Mouse (Mus musculus) forebrain, embryonic 16.5 days (tissue): ENCODE data around the gene Aplp2. TPM values are rescaled to one million over a fixed set of nuclear protein-coding genes. Genes with fewer than 3 reads are reported as not detected.

ENCODE experiments used
- ATAC-seq: fragments of 200-750 bp; cut with Nextera tagmentation; 2 replicates; pipeline ENCODE4 v1.8.0; 2017; ENCODE audit warnings: mild to moderate bottlenecking, moderate library complexity
- H3K27ac ChIP-seq: fragments of 300-500 bp; sonication (generic); 2 replicates; pipeline ENCODE4 v1.5.1; 2014; ENCODE audit warnings: low read length, control low read depth
- H3K27me3 ChIP-seq: fragments of 300-500 bp; sonication (generic); replicated peaks from 2 replicates; pipeline ENCODE4 v1.6.1; 2014; ENCODE audit warnings: low read length; ENCODE audit not compliant: control insufficient read depth, insufficient read depth
- H3K36me3 ChIP-seq: fragments of 300-500 bp; sonication (generic); 2 replicates; pipeline ENCODE4 v1.6.1; 2014; ENCODE audit not compliant: control insufficient read depth, insufficient read depth
- H3K4me1 ChIP-seq: fragments of 300-500 bp; sonication (generic); replicated peaks from 2 replicates; pipeline ENCODE4 v1.6.1; 2014; ENCODE audit warnings: low read length; ENCODE audit not compliant: control insufficient read depth, insufficient read depth
- H3K4me2 ChIP-seq: fragments of 300-500 bp; sonication (generic); 2 replicates; pipeline ENCODE4 v1.6.1; 2014; ENCODE audit warnings: mild to moderate bottlenecking, low read length, control low read depth
- H3K4me3 ChIP-seq: fragments of 300-500 bp; sonication (generic); replicated peaks from 2 replicates; pipeline ENCODE4 v1.5.1; 2014; ENCODE audit warnings: mild to moderate bottlenecking, low read length, control low read depth
- H3K9ac ChIP-seq: fragments of 300-500 bp; sonication (generic); replicated peaks from 2 replicates; pipeline ENCODE4 v1.6.1; 2014; ENCODE audit warnings: low read depth, low read length, control low read depth
- H3K9me3 ChIP-seq: fragments of 300-500 bp; sonication (generic); 2 replicates; pipeline ENCODE4 v1.6.1; 2016; ENCODE audit warnings: low read length; ENCODE audit not compliant: control insufficient read depth
- whole genome bisulfite sequencing: fragments of 180-500 bp; shearing (Covaris S2); extraction: QIAGEN DNeasy Blood & Tissue Kit; methylation state at CpG from one replicate; pipeline ENCODE4 v1.1.7; 2014; 5-methylcytosine and 5-hydroxymethylcytosine counted together
- polyA plus RNA-seq: library from polyadenylated mRNA; unstranded; fragments of >200 nt; fragmentation: Nextera tagmentation; extraction: Ambion mirVana; gene quantifications from 2 replicates; pipeline ENCODE4 v1.2.1, GENCODE M21; 2015

Gene Aplp2
- polyA plus RNA-seq, 1 experiment from 2014 or later, result 275 TPM

GRCm38 (mm10) chr9:31210749-31211689, 596 bp downstream of the Aplp2 start:
- Histone ChIP-seq H3K9ac (peak overlapping the region; percentile 83), H3K27me3 (no peaks in the 10 kb centered on the region), H3K4me1 (peaks cover 27% of the 10 kb centered on the region), H3K9me3 (no peaks in the 10 kb centered on the region), H3K27ac (peak overlapping the region; percentile 94), H3K36me3 (no peaks in the 10 kb centered on the region), H3K4me3 (peak overlapping the region; percentile 87), H3K4me2 (peak overlapping the region; percentile 89)
- peak; percentile 49 for ATAC-seq
- under 1% methylated on average over 90 of the region's 93 CpGs for WGBS

- Histone ChIP-seq H3K36me3 (no peaks in the 10 kb centered on the region), H3K9me3 (no peaks in the 10 kb centered on the region), H3K4me2 (peak overlapping the region; percentile 89), H3K4me3 (peak overlapping the region; percentile 87), H3K27me3 (no peaks in the 10 kb centered on the region), H3K4me1 (peaks cover 30% of the 10 kb centered on the region), H3K9ac (peak overlapping the region; percentile 83), H3K27ac (no peak overlapping the region)
- 19% methylated on average over 7 of the region's 7 CpGs for WGBS
- no peak for ATAC-seq
Observed at GRCm38 (mm10) chr9:31210163-31210562, 1.5 kb downstream of the Aplp2 start.

GRCm38 (mm10) chr9:31209502-31209901, 2.1 kb downstream of the Aplp2 start:
- no peaks in the 10 kb centered on the region for H3K36me3 ChIP-seq
- H3K4me2 ChIP-seq, result peak overlapping the region; percentile 1; the same call in 1 of the 2 replicates
- no peak overlapping the region for H3K4me3 ChIP-seq
- no peak overlapping the region for H3K27ac ChIP-seq
- no peaks in the 10 kb centered on the region for H3K9me3 ChIP-seq
- peaks cover 30% of the 10 kb centered on the region for H3K4me1 ChIP-seq
- 67% methylated on average over 1 of the region's 1 CpGs for WGBS
- no peak overlapping the region for H3K9ac ChIP-seq
- no peak for ATAC-seq
- H3K27me3 ChIP-seq, result no peaks in the 10 kb centered on the region

- H3K36me3 ChIP-seq, result no peaks in the 10 kb centered on the region
- H3K9me3 ChIP-seq, result no peaks in the 10 kb centered on the region
- H3K27ac ChIP-seq, result no peak overlapping the region
- 66% methylated on average over 3 of the region's 3 CpGs for WGBS
- H3K9ac ChIP-seq, result no peak overlapping the region
- ATAC-seq, result no peak
- H3K4me3 ChIP-seq, result no peak overlapping the region
- H3K4me2 ChIP-seq, result no peak overlapping the region
- peaks cover 27% of the 10 kb centered on the region for H3K4me1 ChIP-seq
- no peaks in the 10 kb centered on the region for H3K27me3 ChIP-seq
Observed at GRCm38 (mm10) chr9:31207732-31208131, 3.9 kb downstream of the Aplp2 start.

- H3K36me3 ChIP-seq, result no peaks in the 10 kb centered on the region
- no peak overlapping the region for H3K27ac ChIP-seq
- WGBS, result 86% methylated on average over 6 of the region's 6 CpGs
- H3K4me1 ChIP-seq, result peaks cover 14% of the 10 kb centered on the region
- H3K9ac ChIP-seq, result no peak overlapping the region
- ATAC-seq, result no peak
- no peaks in the 10 kb centered on the region for H3K9me3 ChIP-seq
- H3K4me3 ChIP-seq, result no peak overlapping the region
- H3K4me2 ChIP-seq, result no peak overlapping the region
- no peaks in the 10 kb centered on the region for H3K27me3 ChIP-seq
Observed at GRCm38 (mm10) chr9:31204722-31205121, 6.9 kb downstream of the Aplp2 start.

- H3K4me3 ChIP-seq, result no peak overlapping the region
- H3K36me3 ChIP-seq, result no peaks in the 10 kb centered on the region
- peaks cover 7% of the 10 kb centered on the region; the same call in 1 of the 2 replicates for H3K4me1 ChIP-seq
- no peaks in the 10 kb centered on the region for H3K27me3 ChIP-seq
- H3K27ac ChIP-seq, result no peak overlapping the region; the same call in 1 of the 2 replicates
- no peak overlapping the region for H3K4me2 ChIP-seq
- no peak overlapping the region for H3K9ac ChIP-seq
- H3K9me3 ChIP-seq, result no peaks in the 10 kb centered on the region
- ATAC-seq, result no peak
- whole genome bisulfite sequencing, result 73% methylated on average over 16 of the region's 16 CpGs
Observed at GRCm38 (mm10) chr9:31203571-31204210, 7.9 kb downstream of the Aplp2 start.

- Histone ChIP-seq H3K36me3 (no peaks in the 10 kb centered on the region), H3K9me3 (no peaks in the 10 kb centered on the region), H3K9ac (no peak overlapping the region), H3K4me1 (peaks cover 6% of the 10 kb centered on the region; the same call in 1 of the 2 replicates), H3K4me3 (no peak overlapping the region), H3K4me2 (no peak overlapping the region), H3K27me3 (no peaks in the 10 kb centered on the region), H3K27ac (no peak overlapping the region)
- no peak for ATAC-seq
- 80% methylated on average over 6 of the region's 6 CpGs for WGBS
Observed at GRCm38 (mm10) chr9:31203068-31203467, 8.5 kb downstream of the Aplp2 start.

- H3K4me2 ChIP-seq, result no peak overlapping the region
- H3K9me3 ChIP-seq, result peaks cover 2% of the 10 kb centered on the region; the same call in 1 of the 2 replicates
- H3K27ac ChIP-seq, result no peak overlapping the region
- no peaks in the 10 kb centered on the region for H3K36me3 ChIP-seq
- no peak for ATAC-seq
- no peaks in the 10 kb centered on the region for H3K27me3 ChIP-seq
- 96% methylated on average over 3 of the region's 3 CpGs for WGBS
- no peak overlapping the region for H3K4me3 ChIP-seq
- no peak overlapping the region for H3K9ac ChIP-seq
- no peaks in the 10 kb centered on the region; the same call in 1 of the 2 replicates for H3K4me1 ChIP-seq
Observed at GRCm38 (mm10) chr9:31198614-31199013, 13.0 kb downstream of the Aplp2 start.

- no peaks in the 10 kb centered on the region for H3K27me3 ChIP-seq
- 95% methylated on average over 7 of the region's 7 CpGs for WGBS
- H3K36me3 ChIP-seq, result no peaks in the 10 kb centered on the region
- no peaks in the 10 kb centered on the region for H3K4me1 ChIP-seq
- no peak overlapping the region for H3K4me2 ChIP-seq
- H3K4me3 ChIP-seq, result no peak overlapping the region
- no peak for ATAC-seq
- H3K9me3 ChIP-seq, result peaks cover 2% of the 10 kb centered on the region; the same call in 1 of the 2 replicates
- no peak overlapping the region for H3K27ac ChIP-seq
- H3K9ac ChIP-seq, result no peak overlapping the region
Observed at GRCm38 (mm10) chr9:31197782-31198181, 13.8 kb downstream of the Aplp2 start.
